Mouse (Mus musculus) ES-CJ7 (cell line): ENCODE measurements around the gene Scamp3.

Experiments used
- DNase-seq: peaks from one replicate; pipeline ENCODE4 v3.0.0; 2011; ENCODE audit warnings: low read depth, low spot score

Scamp3 gene

DNA sequence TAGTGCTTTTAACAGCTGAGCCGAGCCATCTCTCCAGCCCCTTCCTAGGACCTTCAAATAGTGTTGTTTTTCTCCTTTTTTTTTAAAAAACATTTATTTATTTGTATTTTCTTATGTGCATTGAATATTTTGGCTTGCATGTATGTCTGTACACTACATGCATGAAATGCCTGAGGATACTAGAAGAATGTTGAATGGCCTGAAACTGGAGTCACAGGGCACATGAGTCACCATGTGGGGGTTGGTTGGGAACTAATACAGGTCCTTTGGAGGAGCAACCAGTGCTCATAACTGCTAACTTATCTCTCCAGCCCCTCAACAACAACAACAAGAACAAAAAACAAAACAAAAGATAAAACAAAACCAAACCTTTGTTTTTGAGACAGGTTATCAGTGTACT, 14.2 kb upstream of the Scamp3 start:
- DNase-seq, result no peak

DNA sequence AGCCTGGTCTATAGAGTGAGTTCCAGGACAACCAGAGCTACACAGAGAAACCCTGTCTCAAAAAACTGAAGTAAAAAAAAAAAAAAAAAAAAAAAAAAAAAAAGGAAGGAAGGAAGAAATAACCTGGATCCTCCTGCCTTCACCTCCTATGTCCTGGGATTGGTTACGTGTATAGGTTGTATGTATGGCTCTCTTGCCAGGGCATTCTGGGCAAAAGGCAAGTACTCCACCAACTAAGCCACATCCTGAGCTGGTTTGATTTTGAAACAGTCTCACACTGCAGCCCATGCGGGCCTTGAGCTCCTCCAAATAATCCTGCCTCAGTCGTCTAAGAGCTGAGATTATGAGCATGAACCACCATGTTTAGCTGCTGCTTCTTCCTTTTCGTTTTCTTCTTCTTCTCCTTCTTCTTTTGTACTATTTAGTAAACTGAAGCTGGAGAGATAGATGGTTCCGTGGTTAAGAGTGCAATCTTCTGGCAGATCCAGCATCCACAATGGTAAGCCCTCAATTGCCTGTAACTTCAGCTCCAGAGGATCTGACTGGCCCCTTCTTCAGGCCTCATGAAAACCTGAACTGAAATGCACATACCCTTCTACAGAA, 13.5 kb upstream of the Scamp3 start:
- no peak for DNase-seq

DNA sequence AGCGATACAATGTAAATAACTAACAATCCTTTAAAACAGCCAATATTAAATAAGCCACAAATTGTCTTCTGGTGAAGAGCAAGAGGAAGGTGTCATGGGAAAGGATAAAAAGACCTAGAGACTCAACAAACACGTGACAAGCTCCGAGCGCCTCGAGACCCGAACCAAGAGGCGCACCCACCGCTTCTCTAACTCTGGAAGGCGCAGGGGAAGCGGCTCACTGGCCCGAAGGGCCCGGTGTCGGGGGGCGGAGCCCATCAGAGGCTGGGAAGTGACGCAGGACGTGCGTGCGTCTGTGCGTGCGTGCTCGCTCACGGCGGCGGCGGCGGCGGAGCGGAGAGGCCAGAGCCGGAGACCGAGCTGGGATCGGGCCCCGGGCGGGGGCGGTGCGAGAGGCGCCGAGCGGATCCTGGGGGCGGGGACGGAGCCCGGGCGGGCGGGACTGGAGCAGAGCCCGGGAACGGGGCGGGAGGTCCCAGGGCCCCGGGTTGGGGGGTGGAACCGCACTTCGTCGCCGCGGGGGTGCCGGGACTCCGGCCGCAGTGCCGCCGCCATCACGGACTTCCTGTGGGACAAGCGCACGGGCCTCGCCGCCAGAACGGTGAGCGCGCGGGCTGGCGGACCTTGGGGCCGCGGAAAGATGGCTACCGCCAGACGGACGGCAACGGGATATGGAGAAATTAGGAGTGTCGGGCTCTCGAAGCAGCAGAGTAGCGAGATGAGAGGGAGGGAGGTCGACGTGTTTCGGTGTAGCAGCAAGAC, 12.6 kb upstream of the Scamp3 start, which contains the start of gene Clk2:
TSS of gene Clk2 (plus strand) at position 290 of the 762 bp plus-strand sequence.
- DNase-seq, result peak; percentile 95

DNA sequence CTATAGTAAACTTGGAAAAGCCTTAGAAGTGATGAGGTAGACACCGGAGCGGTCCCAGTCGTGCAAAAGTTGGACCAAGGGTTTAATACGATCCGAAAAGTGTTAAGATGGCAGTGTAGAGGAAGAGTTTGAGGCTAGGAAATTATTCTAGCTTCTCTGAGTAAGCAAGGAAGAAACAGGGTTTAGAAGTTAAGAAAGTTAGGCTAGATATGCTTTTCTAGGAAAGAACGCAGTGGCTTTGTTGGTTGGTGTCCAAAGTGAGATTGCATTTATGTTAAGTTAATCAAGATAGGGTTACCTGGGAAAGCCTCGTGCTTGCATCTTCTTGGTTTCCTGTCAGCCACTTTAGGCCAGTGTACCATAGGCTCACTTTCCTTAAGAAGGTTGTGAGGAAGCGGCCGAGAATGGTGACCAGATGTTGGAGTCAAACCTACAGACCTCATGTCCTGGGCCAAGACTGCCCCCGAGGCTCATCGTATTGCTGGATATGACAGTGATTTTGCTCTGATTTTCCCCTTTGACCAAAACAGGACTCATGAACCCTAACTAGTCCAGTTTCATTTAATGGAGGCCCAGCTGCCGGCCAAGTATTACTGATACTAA, 11.9 kb upstream of the Scamp3 start:
- DNase-seq, result no peak

DNA sequence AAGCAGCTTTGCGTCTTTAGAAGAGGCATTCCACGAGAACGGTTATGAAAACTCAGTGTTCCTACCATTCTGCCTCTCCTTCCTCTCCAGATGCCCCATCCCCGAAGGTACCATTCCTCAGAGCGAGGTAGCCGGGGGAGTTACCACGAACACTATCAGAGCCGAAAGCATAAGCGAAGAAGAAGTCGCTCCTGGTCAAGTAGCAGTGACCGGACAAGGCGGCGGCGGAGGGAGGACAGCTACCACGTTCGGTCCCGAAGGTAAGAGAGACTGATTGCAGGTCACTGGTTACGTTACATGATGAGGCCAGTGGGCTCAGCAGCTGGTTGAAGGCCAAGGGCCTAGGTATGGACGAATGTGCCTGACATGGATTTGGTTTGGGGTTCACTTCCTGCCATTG, 10.3 kb upstream of the Scamp3 start:
- no peak for DNase-seq

DNA sequence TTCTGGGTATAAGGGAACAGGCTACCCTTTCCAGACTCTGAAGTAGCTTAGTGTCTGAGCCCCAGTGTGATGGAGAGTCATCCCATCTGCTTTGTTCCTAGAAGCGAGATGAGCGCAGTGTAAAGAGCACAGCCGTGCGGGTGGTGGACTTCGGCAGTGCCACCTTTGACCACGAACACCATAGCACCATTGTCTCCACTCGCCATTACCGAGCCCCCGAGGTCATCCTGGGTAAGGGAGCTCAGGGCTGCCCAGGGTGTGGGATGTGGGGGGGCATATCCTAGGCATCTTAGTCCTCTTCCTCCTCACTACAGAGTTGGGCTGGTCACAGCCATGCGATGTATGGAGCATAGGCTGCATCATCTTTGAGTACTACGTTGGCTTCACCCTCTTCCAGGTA, 2.4 kb upstream of the Scamp3 start:
- no peak for DNase-seq

DNA sequence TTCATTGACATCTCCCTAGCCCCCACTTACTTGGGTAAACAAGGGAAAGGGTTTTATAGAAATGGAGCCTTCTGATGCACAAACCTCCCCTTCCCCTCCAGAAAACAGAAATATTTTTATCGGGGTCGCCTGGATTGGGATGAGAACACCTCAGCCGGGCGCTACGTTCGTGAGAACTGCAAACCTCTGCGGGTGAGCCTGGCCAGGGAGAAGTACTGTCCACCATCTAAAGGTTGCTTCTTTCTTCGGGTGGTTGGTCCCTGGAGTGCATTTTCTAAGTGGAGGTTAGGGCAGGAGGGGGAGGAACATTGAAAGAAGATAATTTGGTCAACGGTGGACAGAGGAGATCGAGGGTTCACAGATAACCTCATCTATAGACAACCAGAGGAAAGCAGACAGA, 1.7 kb upstream of the Scamp3 start:
- no peak for DNase-seq

DNA sequence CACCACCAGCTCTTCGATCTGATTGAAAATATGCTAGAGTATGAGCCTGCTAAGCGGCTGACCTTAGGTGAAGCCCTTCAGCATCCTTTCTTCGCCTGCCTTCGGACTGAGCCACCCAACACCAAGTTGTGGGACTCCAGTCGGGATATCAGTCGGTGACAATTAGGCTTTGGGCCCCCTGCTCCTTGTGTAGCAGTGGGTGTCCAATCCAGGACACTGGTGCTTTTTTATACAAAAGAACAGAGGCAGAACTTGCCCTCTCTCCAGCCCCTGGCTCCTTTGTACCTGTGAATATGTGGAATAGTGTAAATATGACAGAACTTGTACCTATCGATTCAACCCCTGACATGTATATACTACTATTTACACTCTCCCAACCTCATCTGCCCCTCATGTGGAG, 852 bp upstream of the Scamp3 start:
- no peak for DNase-seq

DNA sequence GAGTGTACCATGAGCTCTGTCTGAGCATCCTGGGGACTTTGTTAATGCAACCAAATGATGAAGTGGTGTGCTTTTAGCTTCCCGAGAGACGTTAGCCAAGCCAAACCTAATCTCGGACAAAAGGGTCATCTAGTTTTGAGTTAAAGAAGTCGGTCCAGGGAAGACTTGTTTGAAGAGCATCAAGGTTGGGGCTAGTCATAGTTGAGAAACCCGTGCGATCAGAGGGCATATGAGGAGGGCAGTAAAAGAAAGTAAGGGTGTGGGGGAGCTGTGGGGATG, 773 bp downstream of the Scamp3 start:
- no peak for DNase-seq

DNA sequence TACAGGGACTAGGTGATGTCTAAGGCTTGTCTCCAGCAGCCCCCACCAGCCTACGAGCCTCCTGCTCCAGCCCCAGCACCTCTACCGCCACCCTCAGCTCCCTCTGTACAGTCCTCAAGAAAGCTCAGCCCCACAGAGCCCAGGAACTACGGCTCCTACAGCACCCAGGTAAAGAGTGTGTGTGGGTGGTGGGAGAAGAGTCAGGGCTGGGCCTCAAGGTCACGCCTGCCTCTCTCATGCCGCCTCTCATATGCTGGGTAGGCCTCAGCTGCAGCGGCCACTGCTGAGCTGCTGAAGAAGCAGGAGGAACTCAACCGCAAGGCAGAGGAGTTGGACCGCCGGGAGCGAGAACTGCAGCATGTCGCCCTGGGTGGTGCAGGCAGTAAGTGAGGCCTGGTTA, 1.8 kb downstream of the Scamp3 start:
- no peak for DNase-seq

DNA sequence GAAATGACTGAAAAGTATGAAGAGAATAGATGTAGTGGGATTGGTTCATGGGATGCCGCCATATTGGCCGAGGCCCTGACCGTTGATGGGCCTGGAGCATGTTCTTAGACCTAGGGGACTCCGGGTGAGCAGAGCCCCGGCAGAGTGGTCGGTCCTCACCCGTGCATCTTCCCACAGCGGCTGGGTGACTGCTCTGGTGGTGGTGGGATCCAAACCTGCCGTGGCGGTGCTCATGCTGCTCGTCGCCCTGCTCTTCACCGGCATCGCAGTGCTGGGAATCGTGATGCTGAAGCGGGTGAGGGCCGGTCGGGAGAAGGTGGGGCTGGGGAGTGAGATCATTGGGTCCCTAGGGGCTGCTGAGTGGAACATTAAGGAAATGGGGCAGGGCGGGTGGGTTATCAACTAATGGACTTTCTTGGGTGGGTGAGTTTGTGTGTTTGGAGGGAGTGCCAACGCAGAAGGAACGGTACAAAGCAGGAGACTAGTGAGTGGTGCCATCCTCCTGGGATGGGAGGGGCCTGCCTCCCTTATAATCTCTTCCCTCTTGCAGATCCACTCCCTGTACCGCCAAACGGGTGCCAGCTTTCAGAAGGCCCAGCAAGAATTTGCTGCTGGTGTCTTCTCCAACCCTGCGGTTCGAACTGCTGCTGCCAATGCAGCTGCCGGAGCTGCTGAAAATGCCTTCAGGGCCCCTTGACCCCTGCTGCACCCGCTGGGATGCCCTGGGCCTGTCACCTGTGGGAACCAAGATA, 4.7 kb downstream of the Scamp3 start:
- DNase-seq, result no peak

DNA sequence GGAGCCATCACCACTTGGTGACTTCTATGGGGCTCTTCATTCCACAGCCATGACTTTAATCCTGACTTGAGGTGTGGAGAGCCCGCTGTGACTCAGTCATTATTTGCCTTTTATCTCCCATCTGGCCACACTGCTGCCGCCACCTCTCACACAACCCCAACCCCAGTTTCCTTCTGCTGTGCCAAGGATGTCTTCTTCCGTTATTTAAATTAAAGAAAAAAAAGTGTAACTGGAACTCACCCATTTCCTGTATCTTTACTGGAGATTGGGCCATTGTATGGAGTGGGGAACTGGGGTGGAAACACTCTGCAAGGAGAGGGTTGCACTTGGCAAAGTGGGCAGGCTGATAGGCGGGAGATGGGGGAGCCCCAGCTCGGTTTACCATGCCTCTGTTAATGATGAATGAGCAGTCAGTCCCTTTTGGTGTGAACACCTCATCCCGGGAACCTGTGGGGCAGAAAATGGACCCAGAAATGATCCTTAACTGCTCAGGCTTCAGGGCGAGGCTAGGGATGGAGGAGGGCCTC, 5.3 kb downstream of the Scamp3 start:
- no peak for DNase-seq

DNA sequence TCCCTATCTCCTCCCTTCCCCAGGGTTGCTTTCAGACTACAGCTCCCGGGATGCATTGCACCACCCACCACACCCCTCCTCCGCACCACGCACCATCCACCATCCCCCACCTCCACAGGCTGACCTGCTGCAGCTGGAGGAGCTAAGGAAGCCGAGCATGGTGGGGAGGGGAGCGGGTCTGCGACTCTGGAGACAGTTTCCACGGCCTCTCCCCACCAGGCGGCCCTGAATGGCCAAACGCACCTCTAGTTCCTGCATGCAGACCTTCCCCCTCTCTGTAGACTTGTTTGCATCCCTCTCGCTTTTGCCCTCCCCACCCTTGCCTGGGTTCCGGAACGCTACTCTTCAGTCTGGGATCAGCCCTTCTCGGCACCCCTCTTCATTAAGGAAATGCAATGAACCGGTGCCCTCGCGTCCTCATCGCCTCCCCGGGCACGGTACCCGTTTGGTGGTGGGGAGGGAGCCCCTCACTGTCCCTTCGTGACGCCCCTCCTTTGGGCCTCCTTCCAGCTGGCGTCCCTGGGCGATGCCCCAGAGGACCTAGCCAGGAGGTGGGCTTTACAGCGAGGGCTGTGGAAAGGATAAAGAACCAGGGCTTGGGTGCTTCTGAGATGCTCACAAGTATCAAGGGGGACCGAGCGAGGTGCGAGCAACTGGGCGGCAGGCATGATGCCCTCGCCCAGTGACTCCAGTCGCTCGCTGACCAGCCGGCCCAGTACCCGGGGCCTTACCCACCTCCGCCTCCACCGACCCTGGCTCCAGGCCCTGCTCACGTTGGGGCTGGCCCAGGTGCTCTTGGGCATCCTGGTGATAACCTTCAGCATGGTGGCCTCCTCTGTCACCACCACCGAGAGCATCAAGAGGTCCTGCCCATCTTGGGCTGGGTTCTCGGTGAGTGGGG, 6.0 kb downstream of the Scamp3 start, which contains the start of gene Fam189b:
TSS of gene Fam189b (plus strand) at position 86 of the 901 bp plus-strand sequence.
- peak; percentile 93 for DNase-seq

DNA sequence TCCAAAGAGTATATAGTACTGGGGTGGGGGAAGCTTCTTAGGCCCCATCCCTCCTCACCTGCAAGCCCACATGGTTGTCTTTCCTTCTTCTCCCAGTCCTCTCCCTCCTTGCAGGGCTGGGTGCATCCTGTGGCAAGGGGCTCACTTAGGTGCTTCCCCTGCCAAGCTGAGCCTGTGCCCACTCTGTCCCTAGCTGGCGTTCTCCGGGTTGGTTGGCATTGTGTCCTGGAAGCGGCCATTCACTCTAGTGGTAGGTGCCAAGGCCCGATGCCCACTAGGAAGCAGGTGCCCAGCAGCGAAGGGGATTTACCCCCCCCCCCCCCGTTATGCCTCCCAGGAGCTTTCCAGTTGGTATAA, 6.7 kb downstream of the Scamp3 start:
- no peak for DNase-seq

DNA sequence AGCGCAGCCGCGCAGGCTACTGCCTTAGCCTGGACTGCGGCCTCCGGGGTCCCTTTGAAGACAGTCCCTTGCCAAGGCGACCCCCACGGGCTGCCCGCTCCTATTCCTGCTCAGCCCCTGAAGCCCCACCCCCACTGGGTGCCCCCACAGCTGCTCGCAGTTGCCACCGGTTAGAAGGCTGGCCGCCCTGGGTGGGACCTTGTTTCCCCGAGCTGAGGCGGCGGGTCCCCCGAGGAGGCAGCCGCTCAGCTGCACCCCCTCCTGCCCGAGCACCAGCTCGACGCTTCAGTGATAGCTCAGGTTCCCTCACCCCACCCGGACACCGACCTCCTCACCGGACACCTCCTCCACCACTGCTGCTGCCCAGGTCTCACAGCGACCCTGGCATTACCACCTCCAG, 9.9 kb downstream of the Scamp3 start:
- DNase-seq, result no peak

DNA sequence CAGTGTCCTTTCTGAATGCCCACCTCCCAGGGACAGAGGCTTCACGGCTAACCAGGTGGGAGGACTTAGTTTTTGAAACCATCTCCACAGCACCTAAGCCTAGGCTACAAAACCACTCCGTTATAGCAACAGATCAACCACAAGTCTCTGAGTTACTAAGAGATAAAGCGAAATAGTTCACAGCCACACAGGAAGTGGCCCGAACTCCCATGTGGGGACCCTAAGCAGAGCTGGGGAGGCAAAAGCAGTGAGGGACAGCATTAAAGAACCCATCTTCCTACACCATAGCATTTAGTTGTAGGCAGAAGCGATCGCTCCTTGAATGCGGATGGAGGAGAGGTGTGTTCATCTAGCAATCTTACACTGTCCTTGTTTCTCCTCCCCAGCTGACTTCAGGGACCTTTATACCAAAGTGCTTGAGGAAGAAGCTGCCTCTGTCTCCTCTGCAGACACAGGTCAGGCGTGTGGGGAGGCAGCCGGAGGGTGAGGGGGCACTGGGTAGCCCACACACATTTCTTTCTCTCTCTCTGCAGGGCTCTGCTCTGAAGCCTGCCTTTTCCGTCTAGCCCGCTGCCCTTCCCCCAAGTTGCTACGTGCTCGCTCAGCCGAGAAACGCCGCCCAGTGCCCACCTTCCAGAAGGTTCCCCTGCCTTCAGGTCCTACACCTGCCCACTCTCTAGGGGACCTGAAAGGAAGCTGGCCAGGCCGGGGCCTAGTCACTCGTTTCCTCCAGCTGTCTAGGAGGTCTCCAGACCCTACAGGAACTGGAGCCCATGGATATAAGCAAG, 10.6 kb downstream of the Scamp3 start:
- no peak for DNase-seq

DNA sequence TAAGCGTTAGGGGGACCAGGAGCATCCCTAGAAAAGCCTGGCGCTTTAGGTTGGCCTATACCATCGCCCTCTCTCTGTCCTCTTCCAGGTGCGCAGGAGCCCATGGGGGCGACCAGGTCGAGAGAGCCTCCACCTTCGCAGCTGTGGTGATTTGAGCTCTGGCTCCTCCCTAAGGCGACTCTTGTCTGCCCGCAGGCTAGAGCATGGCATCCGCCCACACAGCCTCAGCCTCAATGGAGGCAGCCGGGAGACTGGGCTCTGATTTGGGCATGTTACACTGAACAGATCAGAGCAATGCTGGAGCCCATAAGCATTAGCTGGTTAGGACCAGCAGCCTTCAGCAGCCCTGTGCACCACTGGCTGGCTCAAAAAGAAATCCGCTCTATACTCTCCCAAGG, 11.2 kb downstream of the Scamp3 start:
- DNase-seq, result no peak

DNA sequence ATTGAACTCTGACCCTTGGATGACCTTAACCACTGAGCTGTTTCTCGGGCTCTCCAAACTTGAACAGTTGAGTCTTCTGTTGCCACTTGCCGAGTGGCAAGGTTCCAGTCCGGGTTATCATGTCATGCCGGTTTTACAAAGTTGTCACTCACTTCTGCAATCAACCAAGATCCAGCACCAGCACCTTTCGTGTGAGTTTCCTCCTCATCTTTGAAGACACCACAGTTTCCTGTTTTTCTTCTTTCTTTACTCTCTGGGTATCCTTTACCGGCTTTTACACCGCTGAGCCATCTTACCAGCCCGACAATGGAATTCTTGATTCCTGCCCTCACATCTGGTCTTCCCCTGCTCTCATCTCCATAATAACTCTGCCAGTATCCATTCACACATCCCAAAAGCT, 13.2 kb downstream of the Scamp3 start:
- no peak for DNase-seq

DNA sequence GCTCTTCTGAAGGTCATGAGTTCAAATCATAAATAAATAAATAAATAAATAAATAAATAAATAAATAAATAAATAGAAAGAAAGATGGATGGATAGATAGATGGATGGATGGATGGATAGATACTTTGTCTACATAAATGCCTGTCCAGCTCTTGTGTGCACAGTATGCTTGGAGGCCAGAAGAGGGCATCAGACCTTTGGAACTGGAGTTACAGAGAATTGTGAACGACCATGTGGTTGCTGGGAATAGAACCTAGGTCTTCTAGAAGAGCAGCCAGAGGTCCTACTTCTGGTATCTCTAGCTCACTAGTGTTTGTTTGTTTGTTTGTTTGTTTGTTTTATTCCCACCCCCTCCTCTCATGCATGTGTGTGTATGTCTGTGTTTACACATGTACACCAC, 16.1 kb downstream of the Scamp3 start:
- peak; percentile 59 for DNase-seq

DNA sequence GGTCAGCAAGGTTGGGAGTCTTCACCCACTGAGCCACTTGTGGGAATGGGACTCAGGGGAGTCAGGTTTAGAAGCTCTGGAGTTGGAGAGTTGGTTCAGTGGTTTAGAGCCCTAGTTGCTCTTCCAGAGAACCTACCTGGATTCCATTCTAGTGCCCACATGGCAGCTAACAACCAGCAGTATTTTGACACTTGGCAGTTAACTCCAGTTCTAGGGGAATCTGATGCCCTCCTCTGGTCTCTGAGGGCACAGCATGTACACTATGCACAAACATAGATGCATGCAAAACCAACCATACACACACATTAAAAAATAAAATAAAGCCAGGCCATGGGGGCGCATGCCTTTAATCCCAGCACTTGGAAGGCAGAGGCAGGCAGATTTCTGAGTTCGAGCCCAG, 16.6 kb downstream of the Scamp3 start:
- no peak for DNase-seq
